Mouse (Mus musculus) midbrain, embryonic 16.5 days (tissue): ENCODE results near the gene Cyth2. TPM values are rescaled to one million over a fixed set of nuclear protein-coding genes. Genes with fewer than 3 reads are reported as not detected.

Source experiments
- ATAC-seq: fragments of 200-750 bp; cut with Nextera tagmentation; 2 replicates; pipeline ENCODE4 v1.8.0; 2017; ENCODE audit warnings: moderate TSS enrichment
- H3K27ac ChIP-seq: fragments of 300-500 bp; sonication (generic); 2 replicates; pipeline ENCODE4 v1.5.1; 2014; ENCODE audit warnings: mild to moderate bottlenecking, low read length, mixed read lengths
- H3K27me3 ChIP-seq: fragments of 300-500 bp; sonication (generic); 2 replicates; pipeline ENCODE4 v1.6.1; 2014; ENCODE audit warnings: low read depth, low read length, mixed read lengths; ENCODE audit not compliant: control insufficient read depth, insufficient read depth
- H3K36me3 ChIP-seq: fragments of 300-500 bp; sonication (generic); 2 replicates; pipeline ENCODE4 v1.6.1; 2014; ENCODE audit warnings: mild to moderate bottlenecking, low read length, moderate library complexity, mixed read lengths; ENCODE audit not compliant: control insufficient read depth, insufficient read depth
- H3K4me1 ChIP-seq: fragments of 300-500 bp; sonication (generic); 2 replicates; pipeline ENCODE4 v1.6.1; 2014; ENCODE audit warnings: mild to moderate bottlenecking, low read length, mixed read lengths; ENCODE audit not compliant: control insufficient read depth, insufficient read depth
- H3K4me2 ChIP-seq: fragments of 300-500 bp; sonication (generic); 2 replicates; pipeline ENCODE4 v1.6.1; 2014; ENCODE audit warnings: mild to moderate bottlenecking, low read length, mixed read lengths
- H3K4me3 ChIP-seq: fragments of 300-500 bp; sonication (generic); 2 replicates; pipeline ENCODE4 v1.5.1; 2014; ENCODE audit warnings: low read depth, mild to moderate bottlenecking, low read length, moderate library complexity, mixed read lengths
- H3K9ac ChIP-seq: fragments of 300-500 bp; sonication (generic); 2 replicates; pipeline ENCODE4 v1.6.1; 2014; ENCODE audit warnings: low read depth, low read length, mixed read lengths
- H3K9me3 ChIP-seq: fragments of 300-500 bp; sonication (generic); replicated peaks from 2 replicates; pipeline ENCODE4 v1.6.1; 2014; ENCODE audit warnings: mild to moderate bottlenecking, low read length, mixed read lengths; ENCODE audit not compliant: control insufficient read depth, poor library complexity, severe bottlenecking
- WGBS: fragments of 180-500 bp; shearing (Covaris S2); extraction: QIAGEN DNeasy Blood & Tissue Kit; methylation state at CpG from one replicate; pipeline ENCODE4 v1.1.7; 2014; 5-methylcytosine and 5-hydroxymethylcytosine counted together
- polyA plus RNA-seq: library from polyadenylated mRNA; unstranded; fragments of >200 nt; fragmentation: Nextera tagmentation; extraction: Ambion mirVana; gene quantifications from 2 replicates; pipeline ENCODE4 v1.2.1, GENCODE M21; 2015

The Cyth2 gene
- polyA plus RNA-seq, 1 experiment from 2014 or later, result 275 TPM

DNA sequence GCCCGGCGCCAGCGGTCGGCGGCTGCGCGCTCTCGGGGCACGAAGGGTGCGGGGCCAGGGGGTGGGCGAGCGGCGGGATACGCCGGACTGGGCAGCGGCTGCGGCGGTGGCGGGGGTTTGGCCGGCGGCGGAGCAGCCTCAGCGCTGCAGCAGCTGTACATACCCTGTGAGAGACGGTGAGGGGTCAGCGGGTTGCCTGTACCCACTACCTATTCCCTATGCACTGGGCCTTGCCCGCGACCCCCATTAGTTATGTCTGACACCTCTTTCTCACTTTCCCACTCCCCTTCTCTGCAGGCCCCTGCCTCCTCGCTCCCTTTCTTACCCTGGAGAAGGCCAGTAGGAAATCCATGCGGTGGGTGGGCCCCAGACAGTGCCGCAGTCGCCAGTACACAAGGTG lies 19.5 kb upstream of the Cyth2 start:
- Histone ChIP-seq H3K4me1 (peaks cover 20% of the 10 kb centered on the region), H3K27me3 (peaks cover 49% of the 10 kb centered on the region), H3K4me3 (peak overlapping the region; percentile 35), H3K27ac (no peak overlapping the region), H3K9me3 (0 out of 2 replicates have a peak, but pooled peaks cover 2% of the 10 kb centered on the region), H3K4me2 (peak overlapping the region; percentile 42), H3K36me3 (peaks cover 3% of the 10 kb centered on the region), H3K9ac (0 out of 2 replicates have a peak overlapping the region, but pooled peaks have one; percentile 30)
- WGBS, result 10% methylated on average over 16 of the region's 31 CpGs
- no peak for ATAC-seq

DNA sequence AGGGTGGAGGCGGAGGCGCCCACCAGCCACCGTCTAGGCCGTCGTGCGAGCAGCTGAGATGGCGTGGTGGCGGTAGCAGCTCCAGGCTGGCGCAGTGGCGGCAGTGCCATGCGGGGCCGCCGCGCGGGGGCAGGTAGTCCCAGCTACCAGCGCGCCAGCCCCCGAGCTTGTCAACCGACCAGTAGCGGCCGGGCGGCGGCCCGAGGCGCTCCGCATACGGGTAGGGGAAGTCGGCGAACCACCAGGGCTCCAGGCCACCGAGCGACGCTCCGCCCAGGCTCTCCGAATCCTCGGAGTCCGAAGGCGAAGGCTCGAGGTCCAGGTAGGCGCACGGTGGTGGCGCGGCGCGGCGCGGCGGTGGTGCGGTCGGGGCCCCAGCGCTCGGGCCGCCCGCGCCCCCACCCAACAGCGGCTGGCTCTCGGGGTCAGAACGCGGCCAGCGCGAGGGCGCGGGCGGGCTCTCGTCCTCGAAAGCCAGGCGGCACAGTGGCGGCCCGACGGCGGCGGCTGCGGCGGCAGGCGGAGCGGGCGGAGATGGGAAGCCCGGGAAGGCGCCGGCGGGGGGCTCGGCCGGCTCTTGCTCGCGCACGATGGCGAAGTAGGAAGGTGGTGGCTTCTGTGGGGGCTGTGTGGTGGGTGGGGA lies 18.9 kb upstream of the Cyth2 start:
- ATAC-seq, result no peak
- 0 out of 2 replicates have a peak, but pooled peaks cover 2% of the 10 kb centered on the region for H3K9me3 ChIP-seq
- peaks cover 20% of the 10 kb centered on the region for H3K4me1 ChIP-seq
- peaks cover 49% of the 10 kb centered on the region for H3K27me3 ChIP-seq
- peaks cover 3% of the 10 kb centered on the region for H3K36me3 ChIP-seq
- peak overlapping the region; percentile 30; the same call in 1 of the 2 replicates for H3K9ac ChIP-seq
- peak overlapping the region; percentile 42 for H3K4me2 ChIP-seq
- under 1% methylated on average over 79 of the region's 86 CpGs for WGBS
- peak overlapping the region; percentile 35 for H3K4me3 ChIP-seq
- H3K27ac ChIP-seq, result no peak overlapping the region

DNA sequence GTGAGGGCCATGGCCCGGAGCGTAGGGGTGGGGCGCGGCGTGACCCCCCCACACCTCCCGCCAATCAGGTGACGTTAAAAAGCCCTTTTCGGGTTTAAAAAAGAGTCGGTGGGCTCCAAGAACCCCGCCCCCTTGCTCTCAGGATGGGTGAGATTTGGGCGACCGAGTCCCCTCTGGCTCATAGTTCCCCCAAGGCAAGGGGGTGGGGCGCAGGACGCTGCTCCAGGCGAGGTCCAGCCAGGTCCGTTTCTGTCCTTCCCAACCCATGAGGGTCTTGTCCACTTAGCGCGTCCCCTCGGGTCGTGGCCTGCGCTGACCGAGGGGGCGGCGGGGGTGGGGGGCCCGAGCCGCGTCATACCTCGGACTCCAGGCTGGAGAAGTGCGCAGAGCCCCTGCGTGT lies 18.0 kb upstream of the Cyth2 start:
- peaks cover 5% of the 10 kb centered on the region for H3K36me3 ChIP-seq
- H3K4me3 ChIP-seq, result peak overlapping the region; percentile 35
- H3K27me3 ChIP-seq, result peaks cover 49% of the 10 kb centered on the region
- 0 out of 2 replicates have a peak, but pooled peaks cover 2% of the 10 kb centered on the region for H3K9me3 ChIP-seq
- no peak for ATAC-seq
- H3K9ac ChIP-seq, result no peak overlapping the region
- 8% methylated on average over 30 of the region's 30 CpGs for WGBS
- peak overlapping the region; percentile 42 for H3K4me2 ChIP-seq
- H3K27ac ChIP-seq, result no peak overlapping the region
- peaks cover 20% of the 10 kb centered on the region for H3K4me1 ChIP-seq

DNA sequence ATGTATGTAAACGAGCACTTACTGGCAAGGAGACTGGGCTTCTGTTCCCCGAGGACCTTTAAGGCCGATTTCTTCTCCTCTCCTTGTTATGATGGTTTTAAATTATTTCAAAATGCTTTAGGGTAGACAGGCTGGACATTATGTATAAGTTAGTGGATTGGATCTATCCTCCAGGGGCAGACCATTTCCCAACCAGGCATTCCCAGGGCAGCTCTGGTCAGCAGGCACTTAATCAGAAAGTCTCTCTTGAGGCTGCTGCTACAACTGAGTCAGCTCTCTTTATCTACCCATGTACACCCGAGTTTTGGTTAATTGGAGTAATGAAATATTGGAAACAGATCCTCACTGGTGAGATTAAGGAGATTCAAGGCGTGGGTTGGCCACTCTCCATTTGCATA lies 16.7 kb upstream of the Cyth2 start:
- H3K9ac ChIP-seq, result peak overlapping the region; percentile 68
- 21% methylated on average over 5 of the region's 5 CpGs for WGBS
- H3K4me2 ChIP-seq, result peak overlapping the region; percentile 93
- H3K27me3 ChIP-seq, result peaks cover 44% of the 10 kb centered on the region
- H3K4me3 ChIP-seq, result peak overlapping the region; percentile 93
- peak; percentile 41 for ATAC-seq
- peaks cover 20% of the 10 kb centered on the region for H3K4me1 ChIP-seq
- H3K36me3 ChIP-seq, result peaks cover 12% of the 10 kb centered on the region
- H3K27ac ChIP-seq, result peak overlapping the region; percentile 77
- H3K9me3 ChIP-seq, result no peaks in the 10 kb centered on the region

DNA sequence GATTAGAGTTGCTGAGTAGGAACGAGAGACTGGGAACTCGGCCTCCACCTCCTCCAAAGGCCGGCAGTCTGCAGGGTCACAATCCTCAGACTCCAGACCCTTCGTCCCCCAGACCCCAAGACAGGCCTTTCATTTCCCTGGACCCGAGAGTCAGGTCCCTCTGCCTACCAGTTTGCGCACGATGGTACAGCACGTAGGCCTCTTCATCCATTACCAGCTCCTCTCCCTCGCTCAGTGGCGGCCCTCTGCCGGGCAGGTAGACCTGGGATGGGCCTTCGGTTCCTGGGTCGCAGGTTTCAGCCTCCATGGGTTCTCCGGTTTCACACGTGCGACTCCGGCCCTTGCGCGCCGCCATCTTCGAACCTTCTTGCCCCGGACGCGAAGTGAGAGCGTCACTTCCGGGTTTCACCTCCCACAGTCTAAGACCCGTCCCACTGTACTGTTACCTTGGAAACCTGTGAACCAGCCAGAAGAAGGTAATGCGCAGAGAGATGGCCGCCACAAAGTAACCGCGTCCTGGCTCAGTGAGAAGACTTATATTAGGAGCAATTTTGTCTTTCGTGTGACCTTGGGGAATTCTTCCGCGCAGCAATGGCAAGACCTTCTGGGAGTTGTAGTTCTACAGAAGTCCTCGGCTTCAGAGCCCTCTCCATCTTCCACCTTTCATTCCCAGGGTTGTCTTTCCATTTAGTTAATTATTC lies 16.2 kb upstream of the Cyth2 start, which contains the start of gene Grwd1:
Gene Grwd1 (minus strand): TSS at position 518 of the 701 bp plus-strand sequence.
- no peaks in the 10 kb centered on the region for H3K9me3 ChIP-seq
- peaks cover 20% of the 10 kb centered on the region for H3K4me1 ChIP-seq
- peak within 1 kb of the TSS; percentile 77 for H3K27ac ChIP-seq
- under 1% methylated on average over 35 of the region's 35 CpGs for WGBS
- peaks cover 15% of the 10 kb centered on the region for H3K36me3 ChIP-seq
- peaks cover 40% of the 10 kb centered on the region for H3K27me3 ChIP-seq
- H3K4me2 ChIP-seq, result peak within 1 kb of the TSS; percentile 93
- peak within 1 kb of the TSS; percentile 93 for H3K4me3 ChIP-seq
- peak; percentile 95 for ATAC-seq
- H3K9ac ChIP-seq, result peak within 1 kb of the TSS; percentile 68

DNA sequence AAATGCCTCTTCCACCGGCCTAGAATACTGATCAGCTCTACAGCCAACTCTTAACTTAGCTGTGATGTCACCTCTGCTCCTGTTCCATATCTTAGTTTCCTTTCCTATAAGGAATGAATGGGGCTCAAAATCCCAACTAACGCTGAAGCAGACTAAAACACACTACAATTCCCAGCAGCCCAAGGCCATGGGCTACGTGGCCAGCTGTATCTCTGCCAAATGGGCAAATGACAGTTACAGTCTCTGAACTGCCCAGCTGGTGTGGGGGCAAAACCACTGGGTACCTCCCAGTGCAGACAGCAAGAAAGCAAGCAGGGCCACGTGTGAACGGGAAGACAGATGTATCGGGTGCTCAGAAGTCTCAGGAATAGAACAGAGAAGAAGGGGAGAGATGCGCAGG lies 12.2 kb upstream of the Cyth2 start:
- WGBS, result 94% methylated on average over 7 of the region's 7 CpGs
- ATAC-seq, result no peak
- Histone ChIP-seq H3K36me3 (peaks cover 22% of the 10 kb centered on the region), H3K4me2 (no peak overlapping the region), H3K27me3 (0 out of 2 replicates have a peak, but pooled peaks cover 2% of the 10 kb centered on the region), H3K9me3 (no peaks in the 10 kb centered on the region), H3K4me1 (peaks cover 12% of the 10 kb centered on the region), H3K27ac (no peak overlapping the region), H3K9ac (no peak overlapping the region), H3K4me3 (no peak overlapping the region)

DNA sequence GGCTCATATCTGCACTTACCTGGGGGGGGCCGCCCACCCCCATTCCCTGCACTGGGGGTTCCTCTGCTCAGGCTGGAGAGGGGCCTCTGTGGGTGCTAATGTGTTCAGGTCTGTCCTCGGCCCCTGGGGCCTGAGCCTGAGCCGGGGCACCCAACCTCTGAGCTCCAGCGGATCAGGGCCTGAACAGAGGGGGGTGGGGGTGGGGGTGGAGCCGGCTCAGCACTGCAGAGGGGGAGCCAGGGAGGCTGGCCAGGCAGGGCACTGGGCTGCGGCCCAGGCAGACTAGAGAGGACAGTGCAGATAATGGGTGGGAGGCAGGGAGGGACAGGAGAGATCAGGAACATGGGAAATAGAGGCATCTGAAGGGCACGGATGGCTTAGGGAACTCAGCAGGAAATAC lies 10.2 kb upstream of the Cyth2 start, which contains the start of gene Kcnj14:
Gene Kcnj14 (minus strand): TSS at position 185 of the 400 bp plus-strand sequence.
- Histone ChIP-seq H3K9me3 (no peaks in the 10 kb centered on the region), H3K4me1 (peaks cover under 1% of the 10 kb centered on the region; the same call in 1 of the 2 replicates), H3K9ac (no peak within 1 kb of the TSS), H3K27ac (no peak within 1 kb of the TSS), H3K36me3 (peaks cover 22% of the 10 kb centered on the region), H3K4me2 (no peak within 1 kb of the TSS), H3K4me3 (no peak within 1 kb of the TSS), H3K27me3 (no peaks in the 10 kb centered on the region)
- 65% methylated on average over 7 of the region's 7 CpGs for WGBS
- ATAC-seq, result no peak

DNA sequence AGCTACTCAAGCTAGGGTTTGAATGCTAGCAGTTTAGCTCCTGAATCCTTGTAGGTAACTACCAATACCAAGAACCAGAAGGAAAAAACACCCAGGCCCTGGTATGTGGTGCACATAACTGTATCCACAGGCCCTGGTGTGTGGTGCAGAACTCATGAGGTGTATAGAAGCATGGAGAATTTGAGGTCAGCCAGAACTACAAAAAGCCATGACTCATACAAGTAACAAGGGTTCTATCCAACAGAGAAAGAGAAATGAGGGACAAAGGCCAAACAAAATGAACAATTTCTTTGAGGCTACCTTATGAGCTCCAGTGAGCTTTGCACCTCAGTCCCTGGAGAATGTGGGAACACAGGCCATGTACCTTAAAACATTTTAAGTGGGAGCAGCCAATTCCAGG lies 6.5 kb upstream of the Cyth2 start:
- H3K4me3 ChIP-seq, result no peak overlapping the region
- H3K27me3 ChIP-seq, result no peaks in the 10 kb centered on the region
- H3K4me1 ChIP-seq, result peaks cover 2% of the 10 kb centered on the region; the same call in 1 of the 2 replicates
- peaks cover 12% of the 10 kb centered on the region for H3K36me3 ChIP-seq
- H3K9me3 ChIP-seq, result no peaks in the 10 kb centered on the region
- ATAC-seq, result no peak
- H3K9ac ChIP-seq, result no peak overlapping the region
- H3K27ac ChIP-seq, result no peak overlapping the region
- no peak overlapping the region for H3K4me2 ChIP-seq

DNA sequence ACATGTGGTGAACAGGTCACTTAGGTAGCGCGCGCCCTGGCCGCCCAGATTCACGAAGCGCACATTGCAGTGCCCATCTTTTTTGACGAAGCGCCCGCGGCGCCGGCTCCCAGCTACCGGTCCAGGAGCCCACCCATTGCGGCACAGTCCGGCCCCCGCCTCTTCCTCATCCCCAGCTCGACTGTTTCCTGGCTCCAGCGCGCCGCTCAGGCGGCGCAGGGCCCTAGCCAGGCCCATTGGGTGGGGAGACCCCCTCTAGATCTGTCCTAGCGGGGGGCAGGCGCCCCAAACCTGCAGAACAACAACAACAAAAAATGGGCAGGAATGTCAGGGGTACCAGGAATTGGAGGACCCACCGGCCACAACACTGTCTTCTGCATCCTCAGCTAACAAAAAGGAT lies 5.5 kb upstream of the Cyth2 start:
- H3K9ac ChIP-seq, result no peak overlapping the region
- no peak overlapping the region for H3K4me3 ChIP-seq
- ATAC-seq, result no peak
- H3K4me1 ChIP-seq, result peaks cover 12% of the 10 kb centered on the region
- H3K27ac ChIP-seq, result no peak overlapping the region
- no peaks in the 10 kb centered on the region for H3K9me3 ChIP-seq
- peak overlapping the region; percentile 8; the same call in 1 of the 2 replicates for H3K4me2 ChIP-seq
- H3K27me3 ChIP-seq, result no peaks in the 10 kb centered on the region
- peaks cover 5% of the 10 kb centered on the region for H3K36me3 ChIP-seq
- 17% methylated on average over 13 of the region's 25 CpGs for WGBS
